Mouse (Mus musculus) hindbrain, embryonic 10.5 days (tissue): ENCODE measurements around the gene Spcs1. TPM values are rescaled to one million over a fixed set of nuclear protein-coding genes. Genes with fewer than 3 reads are reported as not detected.
A peak's percentile ranks its signal among the peaks of the same experiment; 100 is the strongest.

Experiments
- DNase-seq: peaks from one replicate; pipeline ENCODE4 v3.0.0-alpha.2; 2017; ENCODE audit warnings: low spot score
- H3K27ac ChIP-seq: fragments of 300-500 bp; sonication (generic); 2 replicates; pipeline ENCODE4 v1.5.1; 2016; ENCODE audit warnings: mild to moderate bottlenecking, moderate library complexity
- H3K27me3 ChIP-seq: fragments of 300-500 bp; sonication (generic); 2 replicates; pipeline ENCODE4 v1.6.1; 2016; ENCODE audit warnings: mild to moderate bottlenecking; ENCODE audit not compliant: poor library complexity, insufficient read depth, severe bottlenecking
- H3K36me3 ChIP-seq: fragments of 300-500 bp; sonication (generic); 2 replicates; pipeline ENCODE4 v1.6.1; 2016; ENCODE audit warnings: mild to moderate bottlenecking, moderate library complexity
- H3K4me1 ChIP-seq: fragments of 300-500 bp; sonication (generic); replicated peaks from 2 replicates; pipeline ENCODE4 v1.6.1; 2016; ENCODE audit warnings: mild to moderate bottlenecking
- H3K4me3 ChIP-seq: fragments of 300-500 bp; sonication (generic); 2 replicates; pipeline ENCODE4 v1.5.1; 2016; ENCODE audit warnings: mild to moderate bottlenecking, moderate library complexity
- H3K9me3 ChIP-seq: fragments of 300-500 bp; sonication (generic); 2 replicates; pipeline ENCODE4 v1.6.1; 2016; ENCODE audit warnings: mild to moderate bottlenecking, moderate library complexity
- WGBS: fragments of 180-500 bp; shearing (Covaris S2); methylation state at CpG from one replicate; pipeline ENCODE4 v1.1.7; 2016; 5-methylcytosine and 5-hydroxymethylcytosine counted together
- polyA plus RNA-seq: library from polyadenylated mRNA; unstranded; fragments of >200 nt; fragmentation: Nextera tagmentation; extraction: Ambion mirVana; gene quantifications from 2 replicates; pipeline ENCODE4 v1.2.1, GENCODE M21; 2016

Gene Spcs1
- polyA plus RNA-seq = 278 and 290 TPM in 2 replicates

- peak within 1 kb of the TSS; percentile 98 for H3K4me3 ChIP-seq
- no peaks in the 10 kb centered on the region for H3K27me3 ChIP-seq
- under 1% methylated on average over 84 of the region's 84 CpGs for WGBS
- H3K27ac ChIP-seq = peak within 1 kb of the TSS; percentile 98
- H3K36me3 ChIP-seq = peaks cover 27% of the 10 kb centered on the region
- DNase-seq = peak; percentile 87
- no peaks in the 10 kb centered on the region for H3K9me3 ChIP-seq
- H3K4me1 ChIP-seq = peaks cover 23% of the 10 kb centered on the region
Observed at GRCm38 (mm10) chr14:31001307-31002205, at the start of gene Spcs1, which contains the start of gene Glt8d1. TSS of gene Spcs1 (minus strand) at chr14:31001672. TSS of gene Glt8d1 (plus strand) at chr14:31001400.

DNA sequence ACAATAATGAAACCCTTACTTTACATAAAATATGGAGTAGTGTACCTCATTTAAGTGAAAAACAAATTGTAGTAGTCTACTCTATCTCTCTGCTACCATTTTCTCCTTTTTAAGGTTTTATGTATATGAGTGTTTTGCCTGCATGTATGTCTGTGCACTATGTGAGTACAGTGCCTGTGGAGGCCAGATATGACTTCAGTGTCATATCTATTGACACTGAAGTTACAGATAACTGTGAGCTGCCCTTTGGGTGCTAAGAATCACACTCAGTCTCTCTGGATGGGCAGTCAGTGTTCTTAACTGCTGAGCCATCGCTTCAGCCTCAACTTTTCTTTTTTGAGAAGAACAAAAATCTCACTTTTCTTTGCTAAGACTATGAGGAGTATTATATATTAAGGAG is 44.3 kb upstream of the Spcs1 start:
- 98% methylated on average over 1 of the region's 1 CpGs for WGBS
- DNase-seq = no peak
- H3K4me1 ChIP-seq = no peaks in the 10 kb centered on the region
- H3K4me3 ChIP-seq = no peak overlapping the region
- H3K27ac ChIP-seq = no peak overlapping the region
- H3K36me3 ChIP-seq = peaks cover 100% of the 10 kb centered on the region
- no peaks in the 10 kb centered on the region for H3K9me3 ChIP-seq
- no peaks in the 10 kb centered on the region for H3K27me3 ChIP-seq

- no peaks in the 10 kb centered on the region for H3K9me3 ChIP-seq
- WGBS = 94% methylated on average over 5 of the region's 5 CpGs
- H3K4me3 ChIP-seq = no peak overlapping the region
- peaks cover 100% of the 10 kb centered on the region for H3K36me3 ChIP-seq
- no peaks in the 10 kb centered on the region for H3K4me1 ChIP-seq
- no peak overlapping the region for H3K27ac ChIP-seq
- no peak for DNase-seq
- H3K27me3 ChIP-seq = no peaks in the 10 kb centered on the region
Observed at GRCm38 (mm10) chr14:31045296-31045695, 43.8 kb upstream of the Spcs1 start.

DNA sequence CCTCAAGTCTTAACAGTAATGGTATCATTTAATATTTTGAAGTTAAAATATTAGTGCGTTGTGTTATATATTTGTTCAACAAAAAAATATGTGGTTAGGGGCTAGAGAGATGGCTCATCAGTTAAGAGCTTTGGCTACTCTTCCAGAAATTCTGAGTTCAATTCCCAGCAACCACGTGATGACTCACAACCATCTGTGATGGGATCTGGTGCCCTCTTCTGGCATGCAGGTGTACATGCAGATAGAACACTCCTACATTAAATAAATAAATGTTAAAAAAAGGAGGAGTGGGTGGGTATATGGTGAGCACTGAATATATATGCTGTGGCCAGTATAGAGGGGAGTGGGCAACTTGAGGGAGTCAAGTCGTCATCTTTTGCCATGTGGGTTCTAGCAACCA is 24.3 kb upstream of the Spcs1 start:
- Histone ChIP-seq H3K9me3 (no peaks in the 10 kb centered on the region), H3K27me3 (no peaks in the 10 kb centered on the region), H3K4me1 (peaks cover 7% of the 10 kb centered on the region), H3K4me3 (no peak overlapping the region), H3K27ac (no peak overlapping the region), H3K36me3 (peaks cover 89% of the 10 kb centered on the region)
- DNase-seq = no peak
- 74% methylated on average over 3 of the region's 3 CpGs for WGBS

GRCm38 (mm10) chr14:31022579-31022978 is 21.1 kb upstream of the Spcs1 start:
- Histone ChIP-seq H3K27ac (no peak overlapping the region), H3K36me3 (peaks cover 62% of the 10 kb centered on the region), H3K9me3 (no peaks in the 10 kb centered on the region), H3K4me3 (no peak overlapping the region), H3K4me1 (peaks cover 24% of the 10 kb centered on the region), H3K27me3 (no peaks in the 10 kb centered on the region)
- DNase-seq = no peak
- 65% methylated on average over 1 of the region's 1 CpGs for WGBS

DNA sequence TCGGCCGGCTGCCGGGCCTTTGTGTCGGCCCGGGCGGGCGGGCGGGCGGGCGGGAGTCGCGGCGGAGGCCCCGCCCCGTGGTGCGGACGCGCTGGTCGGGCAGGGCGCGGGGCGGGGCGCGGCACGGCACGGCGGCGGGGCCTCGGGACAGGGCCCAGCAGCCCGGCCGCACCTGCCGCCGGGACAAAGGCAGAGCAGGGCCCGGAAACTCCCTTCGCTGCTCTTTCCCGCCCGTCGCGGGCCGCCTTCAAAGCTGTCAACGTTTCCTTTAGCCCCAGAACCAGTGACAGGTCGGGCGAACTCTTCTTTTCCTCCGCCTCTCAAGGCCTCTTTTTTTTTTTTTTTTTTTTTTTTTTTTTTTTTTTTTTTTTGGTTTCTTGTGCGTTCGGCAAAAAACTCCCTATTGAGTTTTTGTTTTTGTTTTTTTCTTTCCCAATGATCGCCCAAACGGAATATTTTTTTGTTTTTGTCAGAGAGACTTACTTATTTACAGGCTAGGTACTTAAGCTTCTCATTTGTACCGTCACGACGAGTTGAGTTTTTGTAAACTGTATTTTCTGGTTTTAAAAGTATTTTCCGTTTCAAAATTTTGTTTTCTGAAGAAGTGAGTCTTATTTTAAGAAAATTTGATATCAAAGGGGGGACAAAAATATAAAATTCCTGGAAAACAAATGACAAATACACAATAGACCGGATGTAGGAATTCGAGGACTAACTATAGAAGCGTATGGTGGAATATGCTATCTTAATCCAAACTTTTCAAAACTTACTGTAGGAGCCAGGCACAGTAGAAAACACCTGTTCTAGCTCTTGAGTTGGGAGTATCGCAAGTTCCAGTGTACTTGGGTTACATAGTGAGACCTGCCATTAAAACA is 18.1 kb upstream of the Spcs1 start:
- Histone ChIP-seq H3K27ac (peak overlapping the region; percentile 99), H3K36me3 (peaks cover 62% of the 10 kb centered on the region), H3K4me3 (peak overlapping the region; percentile 86), H3K9me3 (no peaks in the 10 kb centered on the region), H3K4me1 (peaks cover 30% of the 10 kb centered on the region), H3K27me3 (no peaks in the 10 kb centered on the region)
- peak; percentile 86 for DNase-seq
- 7% methylated on average over 43 of the region's 56 CpGs for WGBS

DNA sequence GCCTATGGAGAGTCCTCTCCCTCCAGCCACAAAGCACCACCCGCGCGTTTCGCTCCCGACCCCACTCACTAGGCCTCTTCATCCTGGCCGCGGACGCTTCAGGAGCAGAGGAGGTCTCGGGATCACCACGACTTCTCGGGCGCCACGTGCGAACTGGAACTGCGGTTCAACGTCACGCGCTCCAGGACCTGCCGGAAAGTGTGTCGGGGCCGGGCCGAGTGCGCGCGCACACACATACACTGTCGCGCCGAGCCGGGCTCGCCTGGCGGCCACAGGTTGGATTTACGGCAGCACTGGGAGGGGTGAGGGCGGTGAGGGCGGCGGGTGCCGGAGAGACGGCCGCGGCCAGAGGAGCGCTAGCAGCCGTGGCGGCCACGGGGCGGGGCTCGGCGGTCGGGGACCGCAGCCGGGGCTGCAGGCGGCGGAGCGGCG is 17.4 kb upstream of the Spcs1 start, which contains the start of the genes Pbrm1 and Gnl3:
Gene Pbrm1 (plus strand): TSS at position 279 of the 432 bp plus-strand sequence.
Gene Gnl3 (minus strand): TSS at position 293 of the 432 bp plus-strand sequence.
- DNase-seq = peak; percentile 97
- Histone ChIP-seq H3K27me3 (no peaks in the 10 kb centered on the region), H3K4me3 (peak within 1 kb of the TSS; percentile 86), H3K4me1 (peaks cover 30% of the 10 kb centered on the region), H3K9me3 (no peaks in the 10 kb centered on the region), H3K36me3 (peaks cover 62% of the 10 kb centered on the region), H3K27ac (peak within 1 kb of the TSS; percentile 99)
- WGBS = under 1% methylated on average over 53 of the region's 53 CpGs

DNA sequence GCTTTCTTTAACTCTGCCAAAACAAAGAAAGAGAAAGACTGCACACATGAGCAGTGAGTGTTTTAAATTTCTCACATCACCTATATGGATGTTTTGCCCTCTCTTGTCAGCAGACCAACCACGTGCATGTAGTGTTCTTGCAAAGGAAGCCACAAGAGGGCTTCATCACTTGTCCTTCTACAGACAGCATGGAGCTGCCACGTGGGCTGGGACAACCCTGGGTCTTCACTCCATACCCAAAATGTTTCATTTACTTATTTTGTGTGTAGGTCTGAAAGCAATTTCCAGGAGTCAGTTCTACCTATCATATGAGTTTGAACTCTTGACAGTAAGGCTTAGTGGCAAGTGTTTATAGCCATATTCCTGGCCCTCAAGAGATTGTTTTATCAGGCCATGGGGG is 16.4 kb upstream of the Spcs1 start:
- H3K4me3 ChIP-seq = peak overlapping the region; percentile 86
- peak; percentile 23 for DNase-seq
- no peaks in the 10 kb centered on the region for H3K9me3 ChIP-seq
- H3K27ac ChIP-seq = peak overlapping the region; percentile 99
- WGBS = 0% methylated on average over 2 of the region's 2 CpGs
- H3K36me3 ChIP-seq = peaks cover 62% of the 10 kb centered on the region
- H3K27me3 ChIP-seq = no peaks in the 10 kb centered on the region
- H3K4me1 ChIP-seq = peaks cover 30% of the 10 kb centered on the region

- DNase-seq = no peak
- Histone ChIP-seq H3K4me3 (no peak overlapping the region), H3K27ac (no peak overlapping the region), H3K4me1 (peaks cover 25% of the 10 kb centered on the region), H3K9me3 (no peaks in the 10 kb centered on the region), H3K27me3 (no peaks in the 10 kb centered on the region), H3K36me3 (peaks cover 70% of the 10 kb centered on the region)
- 94% methylated on average over 1 of the region's 1 CpGs for WGBS
Observed at GRCm38 (mm10) chr14:31016063-31016462, 14.6 kb upstream of the Spcs1 start.

DNA sequence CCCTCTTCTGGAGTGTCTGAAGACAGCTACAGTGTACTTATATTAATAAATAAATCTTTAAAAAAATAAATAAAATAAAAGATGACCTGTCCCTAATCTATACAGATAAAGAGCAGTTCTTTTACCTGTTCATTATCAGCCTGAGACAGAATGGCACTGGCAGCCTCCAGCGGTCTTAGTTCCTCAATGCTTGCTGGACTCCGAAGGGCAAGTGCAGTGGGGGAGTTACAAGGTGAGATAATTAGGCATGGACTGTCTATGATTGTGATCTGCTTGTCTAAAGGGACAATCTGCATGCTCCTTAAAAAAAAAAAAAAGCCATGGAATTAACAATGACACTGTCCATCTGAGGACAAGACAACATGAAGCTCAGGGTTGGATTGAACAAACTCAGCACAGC is 12.5 kb upstream of the Spcs1 start:
- no peak overlapping the region for H3K4me3 ChIP-seq
- H3K27ac ChIP-seq = no peak overlapping the region
- no peak for DNase-seq
- WGBS = 93% methylated on average over 2 of the region's 2 CpGs
- no peaks in the 10 kb centered on the region for H3K27me3 ChIP-seq
- peaks cover 92% of the 10 kb centered on the region for H3K36me3 ChIP-seq
- peaks cover 14% of the 10 kb centered on the region for H3K4me1 ChIP-seq
- no peaks in the 10 kb centered on the region for H3K9me3 ChIP-seq

DNA sequence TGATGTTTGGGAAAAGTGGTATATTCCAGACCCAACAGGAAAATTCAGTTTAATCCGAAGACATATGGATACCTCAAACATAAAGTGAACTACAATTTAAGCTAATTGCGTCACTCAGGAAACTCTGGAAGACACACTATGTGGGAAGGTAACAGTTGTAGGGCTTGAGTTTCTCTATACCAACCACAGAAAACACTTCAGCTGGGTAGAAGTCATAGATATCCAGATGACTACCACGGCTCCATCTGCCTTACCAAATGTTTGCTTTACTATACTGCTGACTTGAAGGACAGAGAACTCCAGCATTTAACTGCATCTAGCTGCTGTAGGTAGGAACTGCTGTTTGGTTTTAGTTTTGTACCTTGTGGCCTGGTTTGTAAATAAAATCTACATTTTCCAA is 10.1 kb upstream of the Spcs1 start:
- Histone ChIP-seq H3K27me3 (no peaks in the 10 kb centered on the region), H3K4me1 (no peaks in the 10 kb centered on the region), H3K9me3 (no peaks in the 10 kb centered on the region), H3K4me3 (no peak overlapping the region), H3K36me3 (peaks cover 97% of the 10 kb centered on the region), H3K27ac (no peak overlapping the region)
- WGBS = 91% methylated on average over 3 of the region's 3 CpGs
- DNase-seq = no peak

DNA sequence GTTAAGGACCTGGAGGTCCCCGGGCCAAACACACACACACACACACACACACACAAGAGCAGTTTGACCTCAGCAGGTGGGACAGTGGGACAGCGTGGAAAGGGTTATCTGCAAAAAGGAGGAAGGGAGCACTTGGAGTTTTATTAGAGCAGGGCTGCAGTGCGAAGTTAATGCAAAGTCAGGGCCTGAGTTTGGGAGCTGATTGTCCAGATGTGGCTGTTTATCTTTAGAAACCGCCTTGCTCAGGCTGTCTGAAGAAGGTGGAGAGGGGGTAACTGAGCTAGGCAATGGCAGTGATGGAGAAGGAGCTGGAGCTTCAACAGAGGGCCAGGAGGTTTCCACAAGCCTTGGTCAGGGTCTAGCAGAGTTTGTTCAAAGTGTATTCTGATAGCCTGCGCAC is 5.3 kb upstream of the Spcs1 start:
- H3K4me3 ChIP-seq = no peak overlapping the region
- no peak overlapping the region for H3K27ac ChIP-seq
- WGBS = 81% methylated on average over 5 of the region's 5 CpGs

More for the DNA sequence above, 5.3 kb upstream of the Spcs1 start:
- H3K27me3 ChIP-seq = no peaks in the 10 kb centered on the region
- H3K36me3 ChIP-seq = peaks cover 57% of the 10 kb centered on the region
- H3K4me1 ChIP-seq = peaks cover 9% of the 10 kb centered on the region
- H3K9me3 ChIP-seq = no peaks in the 10 kb centered on the region
- no peak for DNase-seq
